Mouse (Mus musculus): ENCODE results near the gene Zc3h12c.

The Zc3h12c gene

GRCm38 (mm10) chr9:52173937-52174336, 5.6 kb upstream of the Zc3h12c start:
- TF ChIP-seq GATA4 (IDR thresholded peaks at IDR 0.05; ENCODE audit: insufficient replicate concordance, low read length), result no peak

GRCm38 (mm10) chr9:52172550-52172949, 4.2 kb upstream of the Zc3h12c start:
- no peak for TF ChIP-seq GATA4 (IDR thresholded peaks at IDR 0.05; ENCODE audit: insufficient replicate concordance, low read length)

GRCm38 (mm10) chr9:52170671-52171070, 2.3 kb upstream of the Zc3h12c start:
- TF ChIP-seq GATA4 (IDR thresholded peaks at IDR 0.05; ENCODE audit: insufficient replicate concordance, low read length), result no peak

DNA sequence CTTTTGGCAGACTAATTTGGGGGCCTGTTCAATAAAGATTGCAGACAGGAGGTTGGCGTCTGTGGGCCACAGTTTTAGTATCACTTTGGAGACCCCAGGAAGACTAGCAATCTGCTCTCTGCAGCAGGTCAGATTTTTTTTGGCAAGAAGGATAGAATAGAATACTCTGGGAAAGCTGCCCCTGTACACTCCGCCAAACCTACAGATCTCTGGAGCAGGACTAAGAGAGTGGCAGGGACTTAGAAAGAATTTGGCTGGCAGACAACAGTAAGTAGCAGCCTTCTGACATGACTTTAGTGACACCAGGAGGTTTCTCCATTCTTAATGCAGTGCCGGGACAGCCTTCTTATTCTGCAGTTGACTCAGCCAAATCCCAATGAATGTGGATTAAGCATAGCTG, 1.8 kb upstream of the Zc3h12c start:
- no peak for TF ChIP-seq GATA4 (IDR thresholded peaks at IDR 0.05; ENCODE audit: insufficient replicate concordance, low read length)

- TF ChIP-seq GATA4 (IDR thresholded peaks at IDR 0.05; ENCODE audit: insufficient replicate concordance, low read length), result no peak
Observed at GRCm38 (mm10) chr9:52168686-52169270, 406 bp upstream of the Zc3h12c start.

DNA sequence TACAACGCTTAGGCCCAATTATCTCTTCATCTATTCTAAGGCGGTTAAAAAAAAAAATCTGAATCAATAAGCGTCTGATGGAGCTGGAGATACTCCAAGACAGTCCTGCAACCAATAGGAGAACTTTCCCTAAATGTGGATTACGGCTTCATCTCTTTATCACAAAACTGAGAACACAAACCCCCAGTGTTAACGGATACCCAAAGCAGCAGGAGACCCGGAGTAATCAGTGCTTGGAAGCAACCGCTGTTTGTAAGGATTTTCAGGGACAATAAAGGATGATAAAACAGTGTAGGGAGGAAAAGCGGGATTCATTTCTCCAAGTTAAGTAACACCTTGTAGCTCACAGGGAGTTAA, 888 bp downstream of the Zc3h12c start:
- no peak for TF ChIP-seq GATA4 (IDR thresholded peaks at IDR 0.05; ENCODE audit: insufficient replicate concordance, low read length)

DNA sequence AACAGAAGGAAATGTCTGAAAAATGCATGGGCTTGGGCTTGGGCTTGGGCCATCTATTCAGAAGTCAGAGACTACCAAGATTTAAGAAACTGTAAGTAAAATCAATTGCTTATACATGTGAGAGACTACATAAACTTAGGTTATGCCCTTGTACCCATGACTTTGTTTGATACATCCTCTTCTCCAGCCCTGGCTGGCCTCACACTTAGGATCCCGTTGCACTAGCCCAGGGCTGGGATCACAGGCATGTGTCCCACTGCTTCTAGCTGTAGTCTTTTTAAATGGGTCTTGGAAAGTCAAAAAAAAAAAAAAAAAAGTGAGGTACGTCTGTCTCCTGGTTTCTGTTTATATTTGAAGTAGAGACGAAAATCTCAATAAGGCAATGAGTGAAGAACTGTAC, 1.3 kb downstream of the Zc3h12c start:
- no peak for TF ChIP-seq GATA4 (IDR thresholded peaks at IDR 0.05; ENCODE audit: insufficient replicate concordance, low read length)

- no peak for TF ChIP-seq GATA4 (IDR thresholded peaks at IDR 0.05; ENCODE audit: insufficient replicate concordance, low read length)
Observed at GRCm38 (mm10) chr9:52165706-52166090, 2.7 kb downstream of the Zc3h12c start.

- no peak for TF ChIP-seq GATA4 (IDR thresholded peaks at IDR 0.05; ENCODE audit: insufficient replicate concordance, low read length)
Observed at GRCm38 (mm10) chr9:52165076-52165705, 3.2 kb downstream of the Zc3h12c start.

GRCm38 (mm10) chr9:52160512-52160911, 7.9 kb downstream of the Zc3h12c start:
- TF ChIP-seq GATA4 (IDR thresholded peaks at IDR 0.05; ENCODE audit: insufficient replicate concordance, low read length), result no peak

GRCm38 (mm10) chr9:52158561-52158960, 9.8 kb downstream of the Zc3h12c start:
- TF ChIP-seq GATA4 (IDR thresholded peaks at IDR 0.05; ENCODE audit: insufficient replicate concordance, low read length), result no peak

DNA sequence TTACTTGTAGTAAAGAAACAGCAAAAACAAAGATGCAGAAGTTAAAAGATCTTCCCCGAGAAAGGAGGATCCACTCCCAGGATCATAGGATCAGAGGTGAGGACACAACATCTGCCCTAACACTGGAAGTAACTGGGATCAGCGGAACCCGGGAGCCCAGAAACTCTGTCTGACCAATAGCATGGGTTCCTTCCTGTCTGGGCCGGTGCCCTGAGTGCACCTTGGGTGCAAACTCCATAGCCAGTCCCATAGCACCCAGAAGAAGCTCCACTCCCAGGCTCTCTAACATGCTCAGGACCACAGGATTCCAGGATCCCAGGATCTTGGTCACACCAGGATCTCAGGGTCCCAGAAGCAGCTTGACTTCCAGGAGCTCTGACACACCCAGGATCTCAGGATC, 13.0 kb downstream of the Zc3h12c start:
- no peak for TF ChIP-seq GATA4 (IDR thresholded peaks at IDR 0.05; ENCODE audit: insufficient replicate concordance, low read length)

DNA sequence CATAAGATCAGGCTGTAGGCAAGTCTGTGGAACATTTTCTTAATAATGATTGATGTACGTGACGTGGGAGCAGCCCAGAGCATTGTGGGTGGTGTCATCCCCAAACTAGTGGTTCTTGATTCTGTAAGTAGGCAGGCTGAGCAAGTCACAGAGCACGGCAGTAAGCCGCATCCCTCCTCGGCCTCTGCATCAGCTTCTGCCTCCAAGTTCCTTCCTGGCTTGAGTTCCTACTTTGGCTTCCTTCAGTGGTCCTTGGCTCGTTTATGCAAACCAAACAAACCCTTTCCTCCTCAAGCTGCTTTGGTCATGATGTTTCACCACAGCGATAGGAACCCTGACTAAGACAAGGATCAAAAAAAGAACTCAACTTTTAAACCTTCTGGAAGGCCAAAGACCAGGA, 14.1 kb downstream of the Zc3h12c start:
- no peak for TF ChIP-seq GATA4 (IDR thresholded peaks at IDR 0.05; ENCODE audit: insufficient replicate concordance, low read length)

- no peak for TF ChIP-seq GATA4 (IDR thresholded peaks at IDR 0.05; ENCODE audit: insufficient replicate concordance, low read length)
Observed at GRCm38 (mm10) chr9:52152076-52152826, 16.1 kb downstream of the Zc3h12c start.

GRCm38 (mm10) chr9:52149768-52150167, 18.6 kb downstream of the Zc3h12c start:
- no peak for TF ChIP-seq GATA4 (IDR thresholded peaks at IDR 0.05; ENCODE audit: insufficient replicate concordance, low read length)

DNA sequence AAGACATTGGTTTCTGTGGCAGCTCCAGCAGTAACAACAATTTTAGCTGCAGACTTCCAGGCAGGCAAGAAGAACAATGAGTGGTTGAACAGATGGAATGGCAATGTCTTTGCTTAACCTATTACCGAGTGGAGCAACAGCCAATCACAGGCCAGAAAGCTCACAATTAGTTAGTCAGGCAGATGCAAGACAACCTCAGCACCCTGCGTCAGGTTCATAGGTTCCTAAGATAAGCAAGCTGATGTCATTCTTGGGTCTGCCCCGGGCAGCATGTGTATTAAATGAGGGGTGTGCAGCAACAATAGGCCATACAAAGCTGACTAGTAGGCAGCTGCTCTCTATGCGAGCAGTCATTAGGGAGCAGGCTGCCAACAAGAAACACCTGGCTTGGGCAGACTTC, 19.1 kb downstream of the Zc3h12c start:
- TF ChIP-seq GATA4 (IDR thresholded peaks at IDR 0.05; ENCODE audit: insufficient replicate concordance, low read length), result no peak

Measured in liver, adult (tissue).